Mouse (Mus musculus) liver, postnatal 0 days (tissue): ENCODE results near the gene Inip. TPM values are rescaled to one million over a fixed set of nuclear protein-coding genes. Genes with fewer than 3 reads are reported as not detected.

Experiments used
- ATAC-seq: fragments of 200-750 bp; cut with Nextera tagmentation; 2 replicates; pipeline ENCODE4 v1.8.0; 2017; ENCODE audit warnings: mild to moderate bottlenecking, moderate library complexity
- DNase-seq: peaks from one replicate; pipeline ENCODE4 v3.0.0-alpha.2; 2016
- H3K27ac ChIP-seq: fragments of 300-500 bp; sonication (generic); 2 replicates; pipeline ENCODE4 v1.5.1; 2014; ENCODE audit warnings: antibody characterized with exemption, moderate library complexity, mild to moderate bottlenecking, low read depth
- H3K27me3 ChIP-seq: fragments of 300-500 bp; sonication (generic); 2 replicates; pipeline ENCODE4 v1.6.1; 2014; ENCODE audit warnings: low read length, control low read depth, mixed read lengths; ENCODE audit not compliant: insufficient read depth
- H3K36me3 ChIP-seq: fragments of 300-500 bp; sonication (generic); replicated peaks from 2 replicates; pipeline ENCODE4 v1.6.1; 2014; ENCODE audit warnings: mild to moderate bottlenecking, control low read depth, low read length, moderate library complexity, mixed read lengths; ENCODE audit not compliant: insufficient read depth
- H3K4me1 ChIP-seq: fragments of 300-500 bp; sonication (generic); 2 replicates; pipeline ENCODE4 v1.6.1; 2014; ENCODE audit warnings: antibody characterized with exemption, mild to moderate bottlenecking, control low read depth; ENCODE audit not compliant: insufficient read depth
- H3K4me2 ChIP-seq: fragments of 300-500 bp; sonication (generic); 2 replicates; pipeline ENCODE4 v1.6.1; 2014; ENCODE audit warnings: low read depth, mild to moderate bottlenecking, low read length, moderate library complexity, mixed read lengths
- H3K4me3 ChIP-seq: fragments of 300-500 bp; sonication (generic); 2 replicates; pipeline ENCODE4 v1.5.1; 2014; ENCODE audit warnings: low read depth, low read length
- H3K9ac ChIP-seq: fragments of 300-500 bp; sonication (generic); replicated peaks from 2 replicates; pipeline ENCODE4 v1.6.1; 2014; ENCODE audit warnings: mild to moderate bottlenecking, moderate library complexity
- H3K9me3 ChIP-seq: fragments of 300-500 bp; sonication (generic); 2 replicates; pipeline ENCODE4 v1.6.1; 2016; ENCODE audit warnings: mild to moderate bottlenecking, control low read depth, low read length, mixed read lengths
- CTCF ChIP-seq: sonication (generic); IDR thresholded peaks from 2 replicates; pipeline ENCODE4 v1.5.1; 2016; ENCODE audit warnings: antibody characterized with exemption, low read depth
- EP300 ChIP-seq: IDR thresholded peaks from 2 replicates; pipeline ENCODE4 v1.6.1; 2016; ENCODE audit warnings: antibody characterized with exemption, low read depth, mild to moderate bottlenecking
- WGBS: fragments of 180-500 bp; shearing (Covaris S2); extraction: QIAGEN DNeasy Blood & Tissue Kit; methylation state at CpG from one replicate; pipeline ENCODE4 v1.1.7; 2014; ENCODE audit not compliant: insufficient replicate concordance; 5-methylcytosine and 5-hydroxymethylcytosine counted together
- polyA plus RNA-seq: library from polyadenylated mRNA; unstranded; fragments of >200 nt; fragmentation: Nextera tagmentation; extraction: Ambion mirVana; gene quantifications from 2 replicates; pipeline ENCODE4 v1.2.1, GENCODE M21; 2015

Gene Inip
- polyA plus RNA-seq, 1 experiment from 2014 or later = 12.6 TPM

DNA sequence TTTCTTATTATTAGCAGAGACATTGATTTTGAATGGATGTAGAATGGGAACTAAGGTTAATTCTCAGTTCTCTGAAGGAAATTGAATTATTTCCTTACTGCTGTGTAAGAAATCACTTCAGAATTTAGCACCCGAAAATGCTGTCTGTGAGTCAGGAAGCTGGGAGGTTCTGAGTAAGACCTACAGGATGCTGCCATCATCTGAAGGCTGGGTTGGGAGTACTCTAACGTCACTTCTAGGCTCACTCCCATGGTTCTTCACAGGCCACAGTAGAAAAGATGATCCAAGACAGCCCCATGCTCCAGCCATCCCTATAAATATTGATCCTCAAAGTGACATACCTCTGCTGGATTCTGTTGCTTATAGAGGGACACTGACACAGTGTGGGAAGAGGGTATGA, 6.1 kb upstream of the Inip start:
- Histone ChIP-seq H3K9me3 (no peaks in the 10 kb centered on the region), H3K36me3 (no peaks in the 10 kb centered on the region), H3K4me1 (peaks cover 34% of the 10 kb centered on the region), H3K4me2 (peak overlapping the region; percentile 97), H3K27ac (no peak overlapping the region), H3K27me3 (no peaks in the 10 kb centered on the region), H3K4me3 (no peak overlapping the region), H3K9ac (no peak overlapping the region)
- WGBS = 54% methylated on average over 2 of the region's 2 CpGs
- TF ChIP-seq EP300 = no peak
- TF ChIP-seq CTCF = no peak
- ATAC-seq (no peak), DNase-seq (no peak)

DNA sequence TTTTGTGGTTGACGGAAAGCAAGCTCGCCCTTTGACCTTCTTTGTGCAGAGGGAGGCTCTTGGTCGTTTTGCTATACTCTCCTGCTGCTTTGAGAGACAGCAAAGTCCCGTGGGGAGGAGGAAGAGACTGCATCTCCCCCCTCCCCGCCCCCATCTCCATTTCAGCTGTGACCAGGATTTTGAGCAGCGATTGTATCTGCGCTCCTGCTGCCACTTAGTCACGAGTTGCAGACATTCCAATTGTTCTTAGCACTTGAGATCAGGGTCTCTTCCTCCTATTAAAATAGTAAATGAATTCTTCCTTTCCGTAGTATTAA, 5.4 kb upstream of the Inip start:
- DNase-seq = peak; percentile 55
- Histone ChIP-seq H3K4me3 (peak overlapping the region; percentile 86), H3K9ac (peak overlapping the region; percentile 83), H3K27ac (peak overlapping the region; percentile 76), H3K9me3 (no peaks in the 10 kb centered on the region), H3K27me3 (no peaks in the 10 kb centered on the region), H3K36me3 (no peaks in the 10 kb centered on the region), H3K4me2 (peak overlapping the region; percentile 97), H3K4me1 (peaks cover 37% of the 10 kb centered on the region)
- ATAC-seq = no peak
- no peak for TF ChIP-seq CTCF
- 10% methylated on average over 9 of the region's 9 CpGs for WGBS

DNA sequence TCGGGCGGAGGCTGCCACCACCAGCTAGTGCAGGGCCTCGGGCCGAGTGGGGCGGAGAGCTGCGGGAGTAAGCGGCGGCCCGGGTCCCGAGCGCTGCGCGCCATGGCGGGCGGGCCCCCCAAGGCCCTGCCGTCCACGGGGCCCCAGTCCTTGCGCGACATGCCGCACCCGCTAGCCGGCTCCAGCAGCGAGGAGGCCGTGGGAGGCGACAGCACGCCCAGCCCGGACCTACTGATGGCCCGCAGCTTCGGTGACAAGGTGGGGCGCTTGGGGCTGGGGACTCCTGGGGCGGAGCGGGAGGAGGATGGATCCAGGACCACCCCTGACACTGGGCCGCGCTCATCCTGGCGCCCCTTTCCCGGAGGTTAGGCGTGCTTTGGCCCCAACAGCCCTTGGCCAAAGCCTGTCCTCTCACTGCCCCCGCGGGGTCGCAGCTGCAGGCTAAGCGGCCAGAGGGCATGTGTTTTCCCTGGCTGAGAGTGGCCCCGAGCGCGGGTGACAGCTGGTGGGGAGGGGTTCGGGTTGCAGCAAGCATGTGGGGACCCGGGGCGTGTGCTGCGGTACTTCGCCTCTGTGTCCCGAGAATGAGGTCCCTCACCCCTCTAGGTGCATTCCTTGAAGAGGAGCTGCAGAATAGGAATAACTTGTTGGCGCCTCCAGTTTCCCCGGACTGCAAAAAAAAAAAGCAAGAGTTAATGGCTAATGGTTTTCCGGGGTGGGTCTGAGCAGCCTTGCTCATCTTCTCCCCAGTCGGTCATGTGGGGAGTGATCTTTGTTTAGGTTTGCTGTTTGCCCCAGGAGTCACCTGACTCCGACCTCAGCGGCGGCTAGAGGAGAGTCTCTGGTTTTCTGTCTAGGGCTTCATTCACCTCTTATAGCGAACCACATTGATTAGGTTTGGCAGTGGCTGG, 4.8 kb upstream of the Inip start:
- Histone ChIP-seq H3K36me3 (no peaks in the 10 kb centered on the region), H3K4me2 (peak overlapping the region; percentile 97), H3K9me3 (no peaks in the 10 kb centered on the region), H3K9ac (peak overlapping the region; percentile 83), H3K27ac (peak overlapping the region; percentile 76), H3K4me1 (peaks cover 37% of the 10 kb centered on the region), H3K27me3 (no peaks in the 10 kb centered on the region), H3K4me3 (peak overlapping the region; percentile 86)
- ATAC-seq = peak; percentile 53
- TF ChIP-seq CTCF = 0 out of 2 replicates have a peak, but pooled peaks have one; percentile 1
- no peak for TF ChIP-seq EP300
- DNase-seq = peak; percentile 56
- WGBS = 2% methylated on average over 44 of the region's 58 CpGs

DNA sequence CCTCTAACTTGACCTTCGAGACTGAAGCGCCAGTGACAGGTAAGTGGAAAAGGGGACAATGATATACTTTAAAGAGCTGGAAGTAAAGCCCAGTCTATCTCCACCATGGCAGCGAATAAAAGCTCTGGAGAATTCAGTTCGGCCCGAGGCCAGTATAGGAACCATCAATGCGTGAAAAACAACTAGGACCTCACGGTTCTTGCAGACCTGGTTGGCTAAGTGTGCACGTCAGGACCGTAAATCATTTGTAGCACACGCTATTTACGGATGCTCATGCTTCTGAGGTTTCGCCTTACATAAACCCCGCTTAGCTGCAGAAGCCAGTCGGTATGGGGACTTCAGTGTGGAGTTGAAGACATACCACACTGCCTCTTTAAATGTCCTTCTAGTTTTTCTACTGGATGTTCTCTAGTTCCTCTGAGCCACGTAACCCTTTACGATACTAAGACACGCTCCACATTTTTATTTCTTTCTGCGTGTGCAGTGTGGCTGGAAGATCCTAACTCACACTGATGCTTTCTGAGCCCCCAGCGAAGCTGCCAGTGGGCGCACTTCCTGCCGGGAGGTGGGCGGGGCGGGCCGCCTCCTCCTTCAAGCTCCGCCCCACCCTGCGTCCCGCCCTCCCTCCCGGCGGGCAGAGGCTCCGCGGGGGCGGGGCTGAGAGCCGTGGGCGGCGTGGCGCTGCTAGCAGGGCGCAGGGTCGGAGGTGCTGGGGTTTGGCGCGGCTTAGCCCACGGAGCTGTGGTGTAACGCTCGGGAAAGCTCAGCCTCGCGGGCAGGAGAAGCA, 4.0 kb upstream of the Inip start, which contains the start of gene Snx30:
Snx30 (plus strand) TSS at position 660 of the 787 bp plus-strand sequence.
- Histone ChIP-seq H3K27ac (peak within 1 kb of the TSS; percentile 76), H3K9me3 (no peaks in the 10 kb centered on the region), H3K36me3 (no peaks in the 10 kb centered on the region), H3K9ac (peak within 1 kb of the TSS; percentile 83), H3K4me3 (peak within 1 kb of the TSS; percentile 86), H3K4me1 (peaks cover 37% of the 10 kb centered on the region), H3K27me3 (no peaks in the 10 kb centered on the region), H3K4me2 (peak within 1 kb of the TSS; percentile 97)
- ATAC-seq (peak; percentile 88), DNase-seq (peak; percentile 92)
- TF ChIP-seq CTCF = 0 out of 2 replicates have a peak, but pooled peaks have one; percentile 3
- no peak for TF ChIP-seq EP300
- WGBS = 4% methylated on average over 39 of the region's 45 CpGs

DNA sequence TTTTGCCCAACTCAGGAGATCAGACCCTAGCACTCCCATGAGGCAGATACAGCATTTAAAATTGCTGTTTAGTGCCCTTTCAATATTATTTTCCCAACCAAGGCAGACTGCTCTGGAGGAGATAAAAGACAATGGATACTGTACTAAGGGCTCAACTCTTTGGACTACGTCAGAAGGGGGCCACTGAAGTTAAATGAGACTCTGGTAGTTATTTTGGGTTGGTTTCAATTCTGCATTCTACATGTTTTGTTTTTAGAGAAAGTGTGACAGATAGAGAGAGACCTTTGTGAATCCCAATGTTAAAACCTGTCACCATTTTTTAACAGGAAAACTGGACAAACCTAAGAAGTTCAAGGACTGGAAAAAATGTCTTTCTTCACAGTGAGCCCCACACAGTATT, 3.4 kb upstream of the Inip start:
- H3K9me3 ChIP-seq = no peaks in the 10 kb centered on the region
- TF ChIP-seq EP300 = no peak
- no peak for TF ChIP-seq CTCF
- H3K9ac ChIP-seq = peak overlapping the region; percentile 83
- peak overlapping the region; percentile 76 for H3K27ac ChIP-seq
- peak overlapping the region; percentile 97 for H3K4me2 ChIP-seq
- H3K4me3 ChIP-seq = peak overlapping the region; percentile 86
- ATAC-seq (no peak), DNase-seq (no peak)
- H3K27me3 ChIP-seq = no peaks in the 10 kb centered on the region
- no peaks in the 10 kb centered on the region for H3K36me3 ChIP-seq
- WGBS = 62% methylated on average over 1 of the region's 1 CpGs
- H3K4me1 ChIP-seq = peaks cover 37% of the 10 kb centered on the region

DNA sequence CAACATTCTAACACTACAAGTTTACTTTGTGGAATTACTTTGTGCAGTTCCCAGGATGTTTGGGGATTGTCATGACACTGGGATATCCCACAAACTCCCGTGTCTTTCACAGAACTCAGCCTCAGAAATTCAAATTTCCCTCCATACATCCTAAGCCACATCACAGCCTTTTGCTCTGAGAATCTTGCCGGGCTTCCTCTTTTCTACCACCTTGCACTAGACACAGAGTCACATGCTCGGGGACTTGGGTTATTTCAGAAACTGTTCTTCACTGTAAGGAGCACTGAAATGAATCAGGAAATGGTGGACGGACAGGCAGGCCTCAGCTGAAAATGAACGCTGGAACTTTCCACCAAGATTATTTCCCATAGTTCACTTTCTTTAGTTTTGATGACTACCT, 2.0 kb upstream of the Inip start:
- H3K9ac ChIP-seq = no peak overlapping the region

More for the DNA sequence above, 2.0 kb upstream of the Inip start:
- H3K4me2 ChIP-seq = no peak overlapping the region
- peak overlapping the region; percentile 50 for H3K27ac ChIP-seq
- no peaks in the 10 kb centered on the region for H3K9me3 ChIP-seq
- WGBS = 32% methylated on average over 5 of the region's 5 CpGs
- H3K27me3 ChIP-seq = no peaks in the 10 kb centered on the region
- H3K36me3 ChIP-seq = no peaks in the 10 kb centered on the region
- DNase-seq (no peak), ATAC-seq (no peak)
- TF ChIP-seq CTCF (no peak), EP300 (no peak)
- no peak overlapping the region for H3K4me3 ChIP-seq
- H3K4me1 ChIP-seq = peaks cover 31% of the 10 kb centered on the region
